Mouse (Mus musculus): Measurements from ENCODE around the gene Ly6c1. TPM values are rescaled to one million over a fixed set of nuclear protein-coding genes. Genes with fewer than 3 reads are reported as not detected.
A peak's percentile ranks its signal among the peaks of the same experiment; 100 is the strongest.
"Not testable (repeated sequence)": the region's sequence is repeated elsewhere in the genome, so short reads cannot be mapped to it uniquely, and the experiment has no call there.

Gene Ly6c1
- 0.81 and 1.1 TPM in 2 replicates for polyA plus RNA-seq (2016; fragmentation: Nextera tagmentation; extraction: Ambion mirVana)

DNA sequence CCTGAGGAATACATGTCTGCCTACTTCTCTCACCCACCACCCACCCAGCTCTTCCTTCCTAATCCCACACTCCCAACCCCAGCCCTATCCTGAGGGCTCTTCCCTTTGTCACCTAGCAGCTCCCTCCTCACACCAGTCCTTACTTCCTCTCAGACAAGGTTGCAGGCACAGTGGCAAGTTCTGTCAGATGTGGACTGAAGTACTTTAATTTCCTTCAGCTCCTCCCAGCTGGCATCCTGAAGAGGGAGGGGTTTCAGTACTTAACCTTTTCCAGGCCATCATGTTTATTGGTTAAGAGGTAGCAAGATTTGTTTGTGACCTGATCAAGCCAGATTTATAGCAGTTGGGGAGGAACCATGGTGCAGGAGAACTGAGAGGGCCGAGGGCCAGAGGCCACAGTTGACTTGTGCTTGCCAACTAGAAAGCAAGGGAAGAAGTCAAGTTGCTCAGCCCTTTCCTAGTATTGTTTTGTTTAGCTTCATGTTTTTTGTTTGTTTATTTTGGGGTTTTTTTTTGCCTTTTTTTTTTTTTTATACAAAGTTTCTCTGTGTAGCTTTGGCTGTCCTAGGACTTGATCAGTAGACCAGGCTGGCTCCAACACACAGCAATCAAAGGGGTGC lies at the start of gene Ly6c1:
Gene Ly6c1 (minus strand): TSS at position 189 of the 620 bp plus-strand sequence.
- not testable (repeated sequence) for H3K9me3 ChIP-seq (replicated peaks); H3K36me3 ChIP-seq; H3K4me3 ChIP-seq; H3K4me1 ChIP-seq; H3K27me3 ChIP-seq (ENCODE audit: low read depth, poor library complexity, severe bottlenecking); DNase-seq (ENCODE audit: low spot score); H3K27ac ChIP-seq (replicated peaks)
- WGBS = 82% methylated on average over 1 of the region's 1 CpGs

DNA sequence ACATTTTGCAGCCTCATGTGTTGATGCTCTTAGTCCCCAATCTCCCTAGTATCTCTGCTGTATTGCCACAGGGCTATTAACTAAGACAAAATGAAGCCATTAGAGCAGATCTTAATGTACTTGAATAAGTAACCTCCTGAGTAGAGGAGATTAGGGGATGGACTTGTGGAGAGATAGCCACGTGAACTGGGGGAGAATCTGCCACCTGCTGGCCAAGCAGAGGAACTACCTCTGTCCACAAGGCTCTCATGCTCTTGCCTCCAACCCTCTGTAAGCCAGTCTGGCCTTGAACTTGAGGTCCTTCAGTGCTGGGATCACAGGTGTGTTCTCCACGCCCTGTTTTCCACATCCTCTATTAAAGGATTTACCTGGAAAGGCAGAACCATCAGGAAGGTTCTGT lies 39.4 kb upstream of the Ly6c1 start:
- WGBS = 15% methylated on average over 2 of the region's 2 CpGs
- not testable (repeated sequence) for H3K4me1 ChIP-seq; H3K36me3 ChIP-seq; H3K4me3 ChIP-seq; H3K27me3 ChIP-seq (ENCODE audit: low read depth, poor library complexity, severe bottlenecking); H3K27ac ChIP-seq (replicated peaks); H3K9me3 ChIP-seq (replicated peaks); DNase-seq (ENCODE audit: low spot score)

DNA sequence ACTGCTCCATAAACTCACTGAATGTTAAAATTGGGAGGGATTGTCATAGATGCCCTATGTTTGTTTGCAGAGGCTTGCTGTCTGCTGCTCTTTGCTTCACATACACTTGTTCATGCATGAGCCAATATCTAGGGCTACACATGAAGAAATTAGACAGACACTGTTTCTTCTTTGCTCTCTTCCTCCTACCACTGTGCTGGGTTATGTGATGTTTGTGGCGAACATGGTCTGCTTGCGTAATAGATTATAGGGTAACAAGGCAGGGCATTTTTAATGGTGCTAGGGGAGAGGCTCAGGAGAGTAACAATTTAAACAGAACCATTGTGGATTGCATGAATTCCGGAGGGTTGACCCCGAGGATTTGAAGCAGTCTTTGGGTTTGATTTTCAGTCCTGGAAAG lies 21.3 kb upstream of the Ly6c1 start:
- Histone ChIP-seq H3K9me3 (replicated peaks) (no peaks in the 10 kb centered on the region), H3K36me3 (no peaks in the 10 kb centered on the region), H3K27me3 (ENCODE audit: low read depth, poor library complexity, severe bottlenecking) (no peaks in the 10 kb centered on the region), H3K27ac (replicated peaks) (no peak overlapping the region), H3K4me1 (no peaks in the 10 kb centered on the region), H3K4me3 (no peak overlapping the region)
- no peak for DNase-seq (ENCODE audit: low spot score)
- 85% methylated on average over 4 of the region's 4 CpGs for WGBS

DNA sequence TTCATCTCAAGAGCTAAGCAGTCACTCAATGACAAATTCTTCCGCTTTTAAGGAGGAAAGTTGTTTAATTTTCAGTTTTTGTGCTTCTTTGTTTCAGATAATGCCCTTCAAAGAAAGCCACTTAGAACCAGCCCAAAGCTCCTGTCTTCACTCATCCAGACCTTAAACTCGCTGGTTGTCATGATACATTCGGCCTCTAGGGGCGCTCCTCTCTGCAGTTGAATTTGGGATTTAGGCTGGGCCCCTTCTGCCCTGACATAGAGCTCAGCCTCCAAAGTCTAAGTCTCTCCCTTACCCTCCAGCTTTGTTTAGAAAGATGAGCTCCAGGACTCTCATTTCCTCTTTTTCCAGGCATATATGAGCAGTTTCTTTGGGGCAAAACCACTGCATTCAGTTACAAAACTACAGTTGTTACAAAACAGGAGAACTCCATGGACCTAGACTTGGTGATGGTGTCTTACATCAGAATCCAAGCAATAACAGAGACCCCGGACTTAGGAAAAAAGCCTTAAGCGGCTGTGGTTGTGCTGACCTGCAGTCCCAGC lies 13.5 kb upstream of the Ly6c1 start:
- H3K27ac ChIP-seq (replicated peaks); H3K36me3 ChIP-seq; H3K9me3 ChIP-seq (replicated peaks); H3K4me1 ChIP-seq; H3K27me3 ChIP-seq (ENCODE audit: low read depth, poor library complexity, severe bottlenecking); H3K4me3 ChIP-seq: not testable (repeated sequence)
- peak; percentile 62 for DNase-seq (ENCODE audit: low spot score)
- 37% methylated on average over 6 of the region's 6 CpGs for WGBS

DNA sequence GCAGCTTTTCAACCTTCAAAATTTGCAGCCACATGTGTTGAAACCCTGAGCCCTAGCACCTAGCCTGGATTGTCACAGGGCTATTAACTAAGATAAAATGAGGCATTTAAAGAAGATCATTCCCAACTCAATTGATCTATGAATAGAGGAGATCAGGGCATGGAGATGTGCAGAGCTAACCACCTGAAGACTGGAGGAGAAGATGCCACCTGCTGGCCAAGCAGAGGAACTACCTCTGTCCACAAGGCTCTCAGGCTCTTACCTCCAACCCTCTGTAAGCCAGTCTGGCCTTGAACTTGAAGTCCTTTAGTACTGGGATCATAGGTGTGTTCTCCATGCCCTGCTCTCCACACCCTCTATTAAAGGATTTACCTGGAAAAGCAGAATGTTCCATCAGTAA lies 11.9 kb upstream of the Ly6c1 start:
- DNase-seq (ENCODE audit: low spot score) = peak; percentile 15
- Histone ChIP-seq H3K36me3 (no peaks in the 10 kb centered on the region), H3K9me3 (replicated peaks) (no peaks in the 10 kb centered on the region), H3K4me1 (no peaks in the 10 kb centered on the region), H3K4me3 (no peak overlapping the region), H3K27me3 (ENCODE audit: low read depth, poor library complexity, severe bottlenecking) (no peaks in the 10 kb centered on the region), H3K27ac (replicated peaks) (no peak overlapping the region)

DNA sequence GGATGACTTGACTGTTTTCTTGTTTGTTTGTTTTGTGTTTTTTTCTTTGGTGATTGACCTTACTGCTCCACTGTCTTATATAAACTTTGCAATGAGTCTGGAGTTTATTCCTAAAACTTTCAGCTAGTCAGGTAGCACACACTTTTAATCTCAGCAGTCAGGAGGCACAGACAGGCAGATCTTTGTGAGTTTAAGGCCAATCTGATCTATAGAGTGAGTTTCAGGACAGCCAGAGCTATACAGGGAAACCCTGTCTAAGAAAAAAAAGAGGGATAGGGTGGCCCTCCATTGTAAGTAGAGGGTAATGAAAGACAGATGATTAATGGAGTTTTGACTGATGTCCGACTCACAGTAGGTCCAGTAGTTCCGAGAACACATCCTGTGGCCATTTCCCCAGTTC lies 7.4 kb upstream of the Ly6c1 start:
- H3K27me3 ChIP-seq (ENCODE audit: low read depth, poor library complexity, severe bottlenecking) = no peaks in the 10 kb centered on the region
- H3K4me1 ChIP-seq = no peaks in the 10 kb centered on the region
- DNase-seq (ENCODE audit: low spot score) = no peak
- no peaks in the 10 kb centered on the region for H3K9me3 ChIP-seq (replicated peaks)
- no peak overlapping the region for H3K4me3 ChIP-seq
- H3K27ac ChIP-seq (replicated peaks) = no peak overlapping the region
- 81% methylated on average over 2 of the region's 2 CpGs for WGBS
- no peaks in the 10 kb centered on the region for H3K36me3 ChIP-seq

DNA sequence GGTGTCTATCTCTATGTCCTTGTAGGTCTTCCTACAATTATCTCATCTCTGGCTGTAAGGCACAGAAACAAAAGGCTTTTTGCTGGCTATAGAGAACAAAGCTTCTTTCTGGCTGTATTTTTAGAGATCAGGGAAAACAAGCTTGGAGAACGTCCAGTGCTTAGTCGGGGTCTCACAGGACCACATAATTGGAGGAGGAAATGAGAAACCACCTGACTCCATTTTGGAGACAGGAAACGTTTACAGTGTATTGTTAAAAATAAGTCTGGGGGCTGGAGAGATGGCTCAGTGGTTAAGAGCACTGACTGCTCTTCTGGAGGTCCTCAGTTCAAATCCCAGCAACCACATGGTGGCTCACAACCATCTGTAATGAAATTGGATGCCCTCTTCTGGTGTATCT lies 6.8 kb upstream of the Ly6c1 start:
- DNase-seq (ENCODE audit: low spot score) = not testable (repeated sequence)
- 66% methylated on average over 3 of the region's 3 CpGs for WGBS

DNA sequence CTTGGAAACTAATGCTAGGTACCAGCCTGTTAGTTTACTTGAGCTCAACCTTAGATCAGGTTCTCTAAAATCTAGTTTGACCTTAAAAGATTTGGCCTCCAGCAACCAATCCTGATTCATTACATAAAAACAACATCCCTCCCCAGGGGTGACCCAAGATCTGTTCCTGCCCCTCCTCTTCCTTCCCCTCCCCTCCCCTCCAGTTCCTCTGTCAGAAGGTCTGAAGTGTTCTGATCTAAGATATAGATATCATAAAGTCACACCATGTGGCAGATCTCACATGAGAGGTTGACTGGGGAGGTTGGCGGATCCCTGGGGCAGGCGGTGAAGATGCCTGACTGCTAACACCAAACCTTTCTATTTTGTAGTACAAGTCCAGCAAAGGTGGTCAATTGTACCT lies 3.8 kb upstream of the Ly6c1 start:
- not testable (repeated sequence) for H3K36me3 ChIP-seq; H3K27ac ChIP-seq (replicated peaks); H3K27me3 ChIP-seq (ENCODE audit: low read depth, poor library complexity, severe bottlenecking); DNase-seq (ENCODE audit: low spot score); H3K4me1 ChIP-seq; H3K9me3 ChIP-seq (replicated peaks); H3K4me3 ChIP-seq
- WGBS = 95% methylated on average over 2 of the region's 2 CpGs

More for the DNA sequence above, 6.8 kb upstream of the Ly6c1 start:
- not testable (repeated sequence) for H3K36me3 ChIP-seq; H3K4me3 ChIP-seq; H3K27ac ChIP-seq (replicated peaks); H3K9me3 ChIP-seq (replicated peaks); H3K27me3 ChIP-seq (ENCODE audit: low read depth, poor library complexity, severe bottlenecking); H3K4me1 ChIP-seq

DNA sequence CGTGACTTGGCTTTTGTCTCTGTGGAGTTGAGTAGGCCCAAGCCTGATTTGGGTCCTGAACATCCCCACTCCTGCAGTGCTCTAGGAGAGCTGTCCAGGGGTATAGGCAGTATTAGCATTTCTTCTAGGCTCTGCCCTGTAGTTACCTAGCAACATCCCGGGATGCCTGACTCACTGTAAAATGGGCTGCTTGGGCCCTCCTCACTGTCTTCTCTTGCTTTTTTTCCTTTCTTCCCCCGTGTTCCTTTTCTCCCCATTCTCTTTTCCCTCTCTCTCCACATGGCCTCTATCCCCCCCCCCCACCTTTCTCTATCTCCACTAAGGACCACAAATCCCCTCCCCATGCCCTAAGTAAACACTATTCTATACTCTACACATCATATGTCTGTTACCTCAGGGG lies 2.5 kb upstream of the Ly6c1 start:
- H3K4me3 ChIP-seq; H3K27me3 ChIP-seq (ENCODE audit: low read depth, poor library complexity, severe bottlenecking); DNase-seq (ENCODE audit: low spot score); H3K4me1 ChIP-seq; H3K36me3 ChIP-seq; H3K9me3 ChIP-seq (replicated peaks); H3K27ac ChIP-seq (replicated peaks): not testable (repeated sequence)
- 61% methylated on average over 3 of the region's 3 CpGs for WGBS

DNA sequence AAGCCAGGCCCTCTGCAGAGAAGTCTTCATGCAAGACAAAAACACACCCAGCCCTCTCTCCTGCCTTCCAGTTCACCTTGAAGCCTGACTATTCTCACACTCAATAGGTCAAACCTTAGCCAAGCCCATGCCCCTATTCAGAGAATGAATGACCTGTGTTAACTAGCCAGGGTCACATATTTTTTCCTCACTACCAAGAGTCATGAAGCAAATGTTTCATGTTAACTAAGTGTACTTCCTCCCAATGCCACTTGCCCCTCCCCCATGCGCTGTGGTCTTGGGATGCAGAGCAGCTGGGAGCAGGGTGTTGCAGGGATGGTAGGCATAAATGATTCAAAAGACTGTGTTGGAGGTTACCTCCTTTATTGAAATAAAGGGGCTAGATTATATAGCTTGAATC lies 2.0 kb upstream of the Ly6c1 start:
- H3K27ac ChIP-seq (replicated peaks); H3K36me3 ChIP-seq; H3K9me3 ChIP-seq (replicated peaks); H3K4me3 ChIP-seq; H3K27me3 ChIP-seq (ENCODE audit: low read depth, poor library complexity, severe bottlenecking); H3K4me1 ChIP-seq; DNase-seq (ENCODE audit: low spot score): not testable (repeated sequence)
- 88% methylated on average over 1 of the region's 1 CpGs for WGBS

DNA sequence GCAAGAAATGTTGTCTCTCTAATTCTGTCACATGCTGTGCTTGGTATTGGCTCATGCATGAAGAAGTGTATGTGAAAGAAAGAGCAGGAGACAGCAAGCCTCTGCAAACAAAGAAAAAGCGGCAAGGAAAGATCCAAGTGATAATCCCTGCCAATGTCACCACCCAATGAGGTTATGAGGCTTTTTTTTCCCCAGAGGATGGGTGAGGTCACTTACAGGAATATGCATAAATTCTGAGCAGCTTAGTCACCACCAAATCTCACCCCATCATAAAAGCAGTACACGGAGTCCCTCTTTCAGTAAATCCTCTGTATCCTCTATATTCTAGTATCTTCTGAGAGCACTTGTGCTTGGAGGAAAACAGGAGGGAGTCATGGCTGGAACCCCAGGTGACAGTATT lies 1.2 kb upstream of the Ly6c1 start:
- H3K9me3 ChIP-seq (replicated peaks); H3K27ac ChIP-seq (replicated peaks); H3K4me3 ChIP-seq; H3K4me1 ChIP-seq; H3K36me3 ChIP-seq; DNase-seq (ENCODE audit: low spot score); H3K27me3 ChIP-seq (ENCODE audit: low read depth, poor library complexity, severe bottlenecking): not testable (repeated sequence)
- 80% methylated on average over 2 of the region's 2 CpGs for WGBS

DNA sequence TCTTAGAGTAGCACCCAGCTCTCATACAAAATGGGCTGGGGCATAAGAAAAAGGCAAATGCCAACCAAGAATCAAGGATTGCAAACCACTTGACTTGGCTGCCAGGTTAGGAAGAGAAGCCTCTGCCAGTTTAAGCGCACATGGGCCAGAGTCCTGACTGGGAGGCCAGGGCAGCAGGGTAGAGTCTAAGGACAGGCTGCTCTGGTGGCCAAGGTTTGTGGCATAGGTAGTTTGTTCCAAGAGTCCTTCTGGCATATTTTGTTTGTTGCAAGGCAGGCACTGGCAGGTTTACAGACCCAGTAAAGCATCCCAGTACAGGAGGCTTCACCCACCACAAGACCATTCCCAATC lies 685 bp downstream of the Ly6c1 start:
- 93% methylated on average over 1 of the region's 1 CpGs for WGBS
- not testable (repeated sequence) for H3K36me3 ChIP-seq

DNA sequence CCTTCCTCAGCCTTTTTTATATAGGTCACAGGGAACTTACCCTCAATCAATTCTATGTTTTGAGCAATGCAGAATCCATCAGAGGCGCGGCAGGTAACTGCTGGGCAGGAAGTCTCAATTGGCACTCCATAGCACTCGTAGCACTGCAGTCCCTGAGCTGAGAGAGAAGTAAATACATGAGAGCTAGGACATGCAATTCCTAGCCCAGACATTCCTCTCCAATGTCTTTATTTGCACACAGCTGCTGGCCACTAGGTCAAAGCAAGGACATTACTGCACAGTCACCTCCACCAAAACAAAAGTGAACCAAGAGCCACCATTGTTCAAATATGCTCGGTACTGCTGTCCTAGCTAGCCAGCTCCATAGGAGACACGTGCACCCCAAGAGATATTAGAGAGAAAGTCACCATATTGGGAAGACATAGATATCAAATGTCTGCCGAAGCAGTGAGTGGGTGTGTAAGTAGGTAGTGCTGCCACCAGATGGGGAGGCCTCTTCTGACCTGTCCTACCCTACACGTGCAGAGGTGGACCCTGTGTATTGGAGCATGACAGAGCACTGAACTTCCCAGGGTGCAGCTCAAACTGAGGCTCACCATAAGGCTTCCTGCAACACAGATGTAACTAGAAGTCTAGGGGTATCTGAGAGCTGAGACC lies 1.2 kb downstream of the Ly6c1 start:
- H3K36me3 ChIP-seq; H3K9me3 ChIP-seq (replicated peaks); H3K4me1 ChIP-seq; DNase-seq (ENCODE audit: low spot score); H3K27ac ChIP-seq (replicated peaks); H3K4me3 ChIP-seq; H3K27me3 ChIP-seq (ENCODE audit: low read depth, poor library complexity, severe bottlenecking): not testable (repeated sequence)
- WGBS = 84% methylated on average over 7 of the region's 7 CpGs

More for the DNA sequence above, 685 bp downstream of the Ly6c1 start:
- H3K4me3 ChIP-seq; H3K27me3 ChIP-seq (ENCODE audit: low read depth, poor library complexity, severe bottlenecking); H3K9me3 ChIP-seq (replicated peaks); H3K4me1 ChIP-seq; DNase-seq (ENCODE audit: low spot score); H3K27ac ChIP-seq (replicated peaks): not testable (repeated sequence)
